In genomic region chr5:141000349-141000748, GRCm38 (mm10) we compare ENCODE assay signal across 12 mouse cellular contexts. TPM values are rescaled to one million over a fixed set of nuclear protein-coding genes. Genes with fewer than 3 reads are reported as not detected.
DNase-seq lines count a peak whose midpoint lies in the region; ATAC-seq lines count a peak whose summit lies in the region.
"Had no signal": no experiment of that assay in that cellular context is flagged by ENCODE, and none has a peak within 500 bp of the region (broad histone marks: within the 10 kb centered on the region; RNA-seq: fewer than 3 reads in every experiment).

TSS of gene Card11 (minus strand) at chr5:141000582.

- H3K9ac ChIP-seq in heart, embryonic 15.5 days: no peak within 1 kb of the TSS
- H3K9ac ChIP-seq: heart, embryonic 13.5 days; liver, embryonic 15.5 days had no signal

- intact Hi-C loops in left cerebral cortex, postnatal 14 days (cut with DNase I): no loop called here

- H3K27me3 ChIP-seq in heart, embryonic 15.5 days: no peaks in the 10 kb centered on the region
- H3K27me3 ChIP-seq: heart, embryonic 13.5 days; liver, embryonic 15.5 days had no signal

- H3K27ac ChIP-seq in heart, embryonic 15.5 days: no peak within 1 kb of the TSS
- H3K27ac ChIP-seq: heart, embryonic 13.5 days; liver, embryonic 15.5 days had no signal

- H3K4me2 ChIP-seq in heart, embryonic 15.5 days: no peak within 1 kb of the TSS
- H3K4me2 ChIP-seq: heart, embryonic 13.5 days; liver, embryonic 15.5 days had no signal

- ATAC-seq in heart, embryonic 15.5 days (replicated peaks; ENCODE audit: insufficient number of reproducible peaks, insufficient read depth, low FRiP score, low read depth): 0 out of 2 replicates have a peak, but pooled peaks have one; percentile 27
- peak; percentile 77 to 80 for ATAC-seq in hematopoietic stem cell, adult 5-6 weeks (replicated peaks in 1 of 2; ENCODE audit: insufficient read depth in 1 of 2, low FRiP score in 2 of 2, low TSS enrichment in 1 of 2, low read depth in 1 of 2, poor library complexity in 2 of 2, severe bottlenecking in 2 of 2)

- no peaks in the 10 kb centered on the region for H3K4me1 ChIP-seq in heart, embryonic 15.5 days (replicated peaks)
- H3K4me1 ChIP-seq: heart, embryonic 13.5 days had no signal

- no peak within 1 kb of the TSS for H3K4me3 ChIP-seq in heart, embryonic 15.5 days
- H3K4me3 ChIP-seq: heart, embryonic 13.5 days; liver, embryonic 15.5 days had no signal

- no peaks in the 10 kb centered on the region for H3K9me3 ChIP-seq in heart, embryonic 15.5 days (replicated peaks)
- H3K9me3 ChIP-seq: heart, embryonic 13.5 days; liver, embryonic 15.5 days had no signal

- WGBS in heart, embryonic 15.5 days: 57% methylated on average over 10 of the region's 10 CpGs

- no peaks in the 10 kb centered on the region for H3K36me3 ChIP-seq in heart, embryonic 15.5 days
- H3K36me3 ChIP-seq: heart, embryonic 13.5 days; liver, embryonic 15.5 days had no signal

- no peak for DNase-seq in heart, postnatal 4 days
- peak; percentile 50 to 65 for DNase-seq in natural killer cell, adult 2 months (ENCODE audit: low spot score in 2 of 2)
- peak; percentile 77 for DNase-seq in thymus, postnatal 14 days
- DNase-seq in left cerebral cortex, postnatal 14 days (ENCODE audit: low spot score in 2 of 2): no peak
- DNase-seq in adrenal gland, postnatal 10 days: no peak
- no peak for DNase-seq in MN1 (ENCODE audit: low spot score)
- DNase-seq: right cerebral cortex, adult 18-20 months had no signal

RNA-seq across cellular contexts. Expression of gene Card11, which starts in this region (rescaled TPM):
- polyA plus RNA-seq in heart, embryonic 15.5 days (2015; fragmentation: Nextera tagmentation; extraction: Ambion mirVana): 0.29 and 0.60 TPM in 2 replicates
- under 1 TPM; 0.14 to 0.38 TPM for total RNA-seq in heart, postnatal 4 days (2021)
- total RNA-seq in hematopoietic stem cell, adult 5-6 weeks (2017): 3.9 and 5.7 TPM in 2 replicates
- under 1 TPM; 0.27 to 0.37 TPM for total RNA-seq in left cerebral cortex, postnatal 14 days (2021)
- total RNA-seq in adrenal gland, postnatal 10 days (2021): 1 to 10 TPM; 1.6 to 2.5 TPM
- polyA plus RNA-seq: C2C12 had no signal

Comparison
In these comparisons a context has a peak if more than half of its experiments do, and no peak if none do; other contexts are left out.
1. Peak in ATAC-seq in heart, embryonic 15.5 days; RNA of the gene not detected or under 1 TPM.
2. DNase-seq: peak in natural killer cell, adult 2 months (2 of 2) and thymus, postnatal 14 days (single experiment); none in heart, postnatal 4 days (single experiment), left cerebral cortex, postnatal 14 days (0 of 2), adrenal gland, postnatal 10 days (single experiment) and MN1 (single experiment).